Mouse (Mus musculus): ENCODE measurements at regions not wholly inside any gene's neighbourhood (a gene's known extent, or its start where the extent isn't known, plus 50 kb on each side); places are given as distances from the start of the nearest gene placed in this dataset.

DNA sequence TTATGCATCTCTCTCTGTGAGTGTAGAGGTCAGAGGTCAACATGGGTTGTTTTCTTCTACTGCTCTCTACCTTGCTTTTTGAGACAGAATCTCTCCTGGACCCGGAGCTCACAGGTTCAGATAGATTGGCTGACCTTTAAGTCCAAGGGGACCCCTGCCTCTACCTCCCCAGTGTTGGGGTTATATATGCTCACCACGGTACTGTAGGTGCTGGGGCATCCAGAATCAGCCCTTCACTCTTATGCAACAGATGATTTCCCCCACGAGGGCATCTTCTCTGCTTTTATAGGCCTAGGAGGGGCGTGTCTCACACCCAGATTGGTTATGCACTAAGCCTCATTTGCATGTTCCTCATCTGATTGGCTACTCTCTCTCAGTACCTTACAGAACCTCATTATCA is 282.5 kb upstream of the Zfp64 start:
- DNase-seq (ENCODE audit: low spot score in 2 of 2), result no peak

DNA sequence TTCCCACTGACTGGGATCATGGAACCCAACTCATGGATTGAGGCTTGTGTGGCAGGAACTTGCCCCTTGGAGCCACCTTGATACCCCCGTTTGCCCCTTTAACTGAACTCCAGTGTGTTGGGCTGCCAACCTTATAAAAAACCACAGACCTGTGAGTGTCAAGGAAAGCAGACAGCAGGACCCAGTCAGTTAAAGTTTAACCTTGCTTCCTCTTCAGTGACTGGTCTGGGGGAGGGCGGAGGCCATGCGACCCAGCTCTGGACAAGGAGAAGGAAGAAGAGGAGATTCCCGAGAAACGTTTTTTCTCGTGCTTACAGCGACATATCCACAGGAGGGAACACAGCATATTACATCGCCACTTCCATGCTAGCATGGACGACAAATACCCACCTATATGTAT is 281.9 kb upstream of the Zfp64 start:
- DNase-seq (ENCODE audit: low spot score in 2 of 2), result no peak

DNA sequence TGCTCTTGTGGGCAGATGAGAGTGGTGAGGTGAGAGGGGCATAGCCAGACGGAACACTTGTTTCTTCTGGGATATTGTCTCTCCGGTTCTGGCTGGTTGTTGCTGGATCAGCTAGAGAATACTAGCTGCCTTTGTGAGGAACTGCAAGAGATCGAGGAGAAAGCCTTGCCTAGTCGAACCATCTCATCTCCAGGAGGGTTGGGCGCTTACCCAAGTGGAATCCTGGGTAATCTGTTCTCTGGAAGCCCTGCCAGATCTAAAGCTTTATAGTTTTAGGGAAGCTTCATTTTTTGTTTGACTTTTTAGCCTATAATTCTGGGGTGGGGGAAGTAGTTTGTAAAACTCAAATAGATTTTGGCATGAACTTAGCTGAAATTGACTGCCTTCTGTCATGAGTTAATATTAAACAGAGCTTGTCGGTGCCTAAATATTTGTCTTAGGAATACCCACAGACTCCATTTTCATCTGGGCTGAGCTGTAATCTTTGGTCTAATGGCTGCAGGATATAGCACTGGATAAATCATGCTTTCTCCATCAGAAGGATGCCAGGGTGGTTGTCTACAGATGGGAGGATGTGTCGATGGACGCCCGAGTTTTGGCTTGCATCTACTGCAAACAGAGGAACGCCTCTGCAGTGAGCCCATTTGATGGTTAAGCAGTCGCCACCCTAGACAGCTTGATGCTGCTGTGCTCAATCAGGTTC is 279.1 kb upstream of the Zfp64 start:
- DNase-seq (ENCODE audit: low spot score in 2 of 2), result no peak

DNA sequence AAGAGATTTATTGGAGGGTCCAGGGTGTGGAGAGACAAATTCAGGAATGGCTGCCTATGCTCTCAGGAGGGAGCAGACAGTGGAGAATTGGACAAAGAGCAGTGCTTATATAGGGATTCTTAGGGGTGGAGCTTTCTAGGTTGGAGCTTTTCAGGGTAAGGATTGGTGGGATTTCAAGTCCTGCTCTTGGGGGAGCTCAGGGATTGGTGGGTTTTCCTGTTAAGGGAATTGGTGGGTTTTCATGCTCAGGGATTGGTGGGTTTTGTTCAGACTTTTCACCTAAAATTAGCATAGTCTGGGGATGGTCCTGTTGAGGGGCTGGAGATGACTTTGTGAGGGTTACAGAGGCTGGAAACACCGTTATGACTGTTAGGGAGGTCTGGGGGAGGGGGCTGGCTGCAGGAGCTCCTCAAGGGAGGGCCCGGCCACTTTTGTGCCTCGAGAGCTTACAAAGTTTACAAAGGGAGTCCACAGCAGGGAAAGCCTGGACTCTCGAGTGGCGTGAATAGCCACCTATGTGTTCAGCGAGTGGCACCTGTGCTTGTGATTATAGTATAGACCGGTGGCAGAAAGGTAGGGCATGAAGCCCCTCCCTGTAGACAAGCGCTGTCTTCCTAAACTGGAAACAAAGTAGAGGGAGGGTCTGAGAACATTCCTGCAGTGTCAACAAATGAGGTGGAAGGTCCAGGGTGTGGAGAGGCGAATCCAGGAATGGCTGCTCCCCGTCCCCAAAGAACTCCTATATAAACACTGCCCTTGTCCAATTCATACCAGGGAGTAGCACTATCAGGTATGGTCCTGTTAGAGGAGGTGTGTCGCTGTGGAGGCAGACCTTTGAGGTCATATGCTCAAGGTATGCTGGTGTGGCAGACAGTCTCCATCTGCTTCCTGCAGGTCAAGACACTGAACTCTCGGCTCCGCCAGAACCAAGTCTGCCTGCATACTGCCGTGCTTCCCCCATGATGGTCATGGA is 278.1 kb upstream of the Zfp64 start:
- DNase-seq (ENCODE audit: low spot score in 2 of 2), result no peak

DNA sequence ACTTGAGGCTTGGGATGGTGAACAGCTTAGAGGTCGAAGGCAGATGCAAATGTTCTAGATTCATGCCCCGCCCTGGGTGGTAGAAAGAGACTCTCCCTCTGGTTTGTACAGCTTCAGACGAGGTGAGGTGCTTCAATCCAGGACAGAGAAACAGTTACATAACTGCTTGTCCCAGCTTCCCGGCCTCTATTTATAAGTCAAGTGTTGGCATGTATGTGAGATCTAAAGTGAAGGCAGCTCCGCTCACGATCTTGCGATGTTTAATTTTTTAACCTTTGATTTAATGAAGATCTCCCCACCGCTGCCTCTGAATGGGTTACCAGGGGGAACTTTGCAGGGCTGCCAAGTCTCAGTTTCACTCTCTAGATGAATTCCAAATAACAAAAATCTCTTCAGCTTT is 266.9 kb upstream of the Zfp64 start:
- no peak for DNase-seq (ENCODE audit: low spot score in 2 of 2)

DNA sequence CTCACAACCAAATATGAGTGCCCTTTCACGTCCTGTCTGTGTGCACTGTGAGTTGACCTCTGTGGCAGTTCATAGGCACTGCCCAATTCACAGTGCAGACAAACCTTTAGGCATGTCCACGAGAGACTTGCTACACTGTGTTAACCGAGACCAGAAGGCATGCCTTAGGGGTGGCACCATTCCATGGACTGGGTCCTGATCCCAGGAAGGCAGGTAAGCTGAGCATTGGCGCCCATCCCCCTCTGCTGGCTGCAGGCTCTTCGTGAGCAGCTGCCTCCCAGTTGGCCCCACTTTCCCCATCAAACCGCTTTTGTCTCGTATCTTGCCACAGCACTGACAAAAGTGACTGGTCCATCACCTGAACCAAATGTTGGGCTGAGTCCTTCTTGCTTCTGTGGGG is 265.8 kb upstream of the Zfp64 start:
- DNase-seq (ENCODE audit: low spot score in 2 of 2), result no peak

DNA sequence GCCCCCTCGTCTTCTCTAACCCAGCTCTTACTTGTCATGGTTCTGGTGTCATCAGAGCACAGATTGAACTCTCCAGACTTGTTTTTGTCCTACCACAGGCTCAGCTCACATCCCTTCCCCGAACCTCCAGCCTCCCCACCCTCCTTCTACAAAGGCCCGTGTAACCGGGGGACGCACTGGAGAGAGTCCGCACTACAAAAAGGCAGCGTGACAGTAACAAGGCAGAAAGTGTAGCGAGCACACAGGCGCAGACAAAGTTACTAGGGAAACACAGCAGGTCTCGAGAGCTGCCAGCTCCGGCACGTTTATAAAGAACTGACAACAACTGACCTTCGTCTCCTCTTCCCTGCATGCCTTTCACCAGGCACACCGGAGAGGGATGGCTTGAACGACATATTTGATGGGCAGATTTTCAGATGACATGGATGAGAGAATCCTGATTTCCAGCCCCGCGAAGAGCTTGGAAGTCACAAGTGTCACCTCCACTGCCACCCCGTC is 260.2 kb upstream of the Zfp64 start:
- DNase-seq (ENCODE audit: low spot score in 2 of 2), result no peak

DNA sequence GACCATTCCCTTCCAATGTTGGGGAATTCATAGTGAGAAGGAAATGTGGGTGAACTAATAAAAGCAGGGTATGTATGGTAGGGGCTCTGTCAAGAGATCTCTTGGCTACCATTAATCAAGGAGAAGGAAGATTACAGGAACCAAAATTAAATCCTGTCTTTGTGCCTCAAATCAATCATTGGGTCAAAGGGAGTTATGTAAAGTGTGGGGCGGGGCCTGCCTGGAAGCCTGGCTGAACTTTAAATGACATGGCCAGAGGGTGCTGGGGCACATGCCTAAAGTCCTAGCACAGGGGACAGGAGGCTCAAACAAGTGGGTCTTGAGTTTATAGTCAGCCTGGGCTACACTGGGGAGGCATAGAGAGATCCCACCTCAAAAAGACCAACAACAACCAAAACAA is 259.0 kb upstream of the Zfp64 start:
- DNase-seq (ENCODE audit: low spot score in 2 of 2), result no peak

DNA sequence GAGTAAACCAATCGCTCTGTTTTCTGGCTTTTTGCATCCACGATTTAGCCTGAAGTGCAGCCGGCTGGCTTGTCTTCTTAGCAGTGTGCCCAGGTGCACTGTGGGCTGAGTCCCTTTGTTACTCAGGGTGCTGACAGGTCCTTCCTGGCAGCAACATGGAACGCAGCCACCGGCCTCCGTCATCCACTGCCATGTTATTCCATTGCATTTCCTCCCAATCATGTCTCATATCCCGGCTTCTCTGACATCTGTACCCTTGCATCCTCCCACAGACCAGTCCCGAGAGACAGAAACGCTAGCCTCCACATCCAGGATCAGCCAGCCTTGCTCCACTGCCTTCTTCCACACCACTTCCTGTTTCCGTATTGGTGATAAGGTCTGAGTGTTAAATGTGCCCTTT is 257.9 kb upstream of the Zfp64 start:
- DNase-seq (ENCODE audit: low spot score in 2 of 2), result no peak

DNA sequence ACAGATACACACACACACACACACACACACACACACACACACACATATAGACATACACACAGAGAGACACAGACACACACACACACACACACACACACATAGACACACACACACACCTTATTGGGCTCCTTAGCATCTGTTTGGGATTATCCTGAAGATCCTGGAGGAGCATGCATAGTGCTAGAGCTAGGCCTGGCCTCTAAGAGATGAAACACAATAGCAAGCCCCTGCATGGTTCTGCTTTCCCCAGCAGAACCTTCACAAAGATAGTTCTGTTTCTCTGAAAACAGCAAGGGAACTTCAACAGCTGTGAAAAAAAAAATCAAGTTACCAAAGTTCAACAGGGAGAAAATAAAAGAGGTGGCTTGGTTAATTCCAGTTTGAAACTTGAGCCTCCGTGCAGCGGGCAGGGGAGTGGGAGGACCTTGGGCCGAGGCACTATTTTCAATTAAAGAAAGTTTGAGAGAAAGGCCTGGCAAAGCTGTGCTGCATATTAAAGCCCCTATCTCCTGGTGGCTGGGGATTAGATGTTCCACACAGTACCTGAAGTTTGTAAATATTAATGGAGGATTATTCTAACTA is 257.4 kb upstream of the Zfp64 start:
- DNase-seq (ENCODE audit: low spot score in 2 of 2), result no peak

DNA sequence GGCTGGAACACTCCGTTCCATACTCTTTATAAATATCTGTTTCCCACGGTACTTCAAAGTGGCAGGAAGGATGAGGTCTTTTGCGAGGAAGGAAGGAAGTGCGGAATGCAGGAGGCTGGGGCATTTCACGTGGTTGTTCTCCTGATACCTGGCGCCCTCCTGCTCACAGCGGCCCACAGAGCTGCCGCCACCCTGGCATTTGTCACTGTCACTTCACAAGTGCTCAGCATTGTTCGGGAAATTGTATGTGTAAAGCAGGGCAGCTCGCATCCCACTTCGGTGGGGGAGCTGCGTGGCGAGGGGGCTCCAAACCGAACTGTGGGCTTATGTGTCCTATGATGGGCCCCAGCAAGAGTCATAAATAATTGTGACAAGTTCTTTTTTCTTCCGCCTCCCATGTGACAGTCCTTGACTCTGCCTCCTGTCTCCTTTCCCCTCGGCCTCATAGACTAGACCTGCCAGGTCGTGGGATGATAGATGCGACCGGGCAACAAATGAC is 248.9 kb upstream of the Zfp64 start:
- no peak for DNase-seq (ENCODE audit: low spot score in 2 of 2)

DNA sequence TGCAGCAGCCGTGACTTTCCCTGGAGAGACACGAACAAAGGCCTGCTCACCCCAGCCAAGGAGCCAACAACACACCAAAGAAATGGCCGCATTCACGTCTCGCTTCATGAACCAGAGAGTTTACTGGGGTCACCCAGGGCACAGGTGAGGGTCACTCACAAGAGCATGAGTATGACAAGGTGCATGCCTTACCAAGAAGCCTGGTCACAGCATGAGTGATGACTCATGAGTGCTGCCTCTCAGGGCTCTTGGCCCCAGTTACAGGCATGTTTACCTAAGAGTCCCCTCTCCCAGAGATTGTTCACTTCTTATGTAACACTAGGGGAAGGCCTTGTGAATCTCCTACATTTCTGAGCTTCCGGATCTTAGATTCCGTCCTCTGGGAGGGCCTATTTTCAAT is 236.6 kb upstream of the Zfp64 start:
- DNase-seq (ENCODE audit: low spot score in 2 of 2), result no peak

DNA sequence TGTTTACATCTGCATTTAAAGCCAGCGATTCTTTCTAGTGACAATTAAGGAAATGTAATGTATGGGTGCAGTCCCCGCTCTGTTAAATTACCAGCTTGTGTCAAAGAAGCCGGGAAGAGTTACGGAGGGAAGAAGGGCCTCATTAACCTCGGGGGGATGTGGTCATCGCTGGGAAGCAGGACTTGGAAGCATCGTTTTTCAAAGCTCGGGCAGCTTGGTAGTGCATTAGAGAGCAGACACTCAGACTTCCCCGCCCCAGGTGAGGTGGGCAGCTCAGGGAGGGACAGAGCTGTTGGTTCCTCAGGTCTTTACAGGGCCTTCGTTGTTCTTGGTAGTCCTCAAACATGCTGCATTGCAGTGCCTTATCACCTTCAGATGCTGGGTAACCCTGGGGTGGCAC is 236.1 kb upstream of the Zfp64 start:
- DNase-seq (ENCODE audit: low spot score in 2 of 2), result no peak

DNA sequence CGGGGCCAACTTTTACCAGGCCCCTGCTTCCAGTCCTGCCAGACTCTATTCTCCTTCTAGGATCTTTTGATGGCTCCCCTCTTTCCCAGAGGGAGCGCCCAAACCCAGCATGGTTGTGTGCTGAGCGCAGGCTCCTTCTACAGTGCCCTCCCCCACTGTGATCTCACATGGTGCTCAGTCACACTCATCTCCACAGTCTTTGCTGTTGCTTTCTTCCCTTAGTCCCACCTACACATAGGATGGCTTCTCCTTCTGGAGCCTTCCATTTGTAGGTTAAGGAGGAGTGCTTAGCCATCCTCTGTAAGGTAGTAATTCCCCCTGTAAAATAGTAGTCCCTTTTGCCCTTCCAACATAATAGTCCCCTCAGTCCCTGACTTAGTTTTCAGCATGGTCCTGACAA is 222.2 kb upstream of the Zfp64 start:
- no peak for DNase-seq (ENCODE audit: low spot score in 2 of 2)

DNA sequence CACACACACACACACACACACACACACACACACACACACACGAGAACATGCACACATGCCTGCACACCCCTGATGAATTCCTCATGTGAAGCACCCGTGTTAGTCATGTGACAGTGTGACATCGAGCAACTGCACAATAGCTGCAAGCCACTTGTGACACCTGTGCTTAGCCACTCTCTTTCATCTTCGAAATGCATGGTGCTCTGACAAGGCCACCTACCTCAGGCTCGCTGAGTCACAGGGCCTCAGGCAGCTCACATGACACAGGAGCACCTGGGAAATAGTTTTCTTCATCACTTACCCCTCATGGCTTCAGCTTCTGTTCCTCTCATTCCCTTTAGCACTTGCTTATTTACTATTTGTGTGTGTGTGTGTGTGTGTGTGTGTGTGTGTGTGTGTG is 213.4 kb upstream of the Zfp64 start:
- no peak for DNase-seq (ENCODE audit: low spot score in 2 of 2)

DNA sequence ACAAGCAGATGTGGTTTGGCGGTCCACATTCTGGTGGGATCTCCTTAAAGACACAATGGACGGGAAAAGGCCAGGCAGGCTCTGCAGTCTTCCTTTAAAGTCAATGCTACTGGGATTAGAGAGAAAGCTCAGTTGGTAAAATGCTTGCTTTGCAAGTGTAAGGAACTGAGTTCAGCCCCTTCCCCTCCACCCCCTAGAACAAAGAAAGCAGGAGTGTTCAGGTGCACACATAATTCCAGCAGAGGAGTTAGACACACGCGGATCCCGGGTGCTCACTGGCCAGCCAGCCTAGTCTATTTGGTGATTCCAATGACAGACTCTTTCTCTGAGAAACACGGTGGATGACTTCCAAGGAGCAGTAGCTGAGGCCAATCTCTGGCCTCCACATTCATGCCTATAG is 213.0 kb upstream of the Zfp64 start:
- DNase-seq (ENCODE audit: low spot score in 2 of 2), result no peak

DNA sequence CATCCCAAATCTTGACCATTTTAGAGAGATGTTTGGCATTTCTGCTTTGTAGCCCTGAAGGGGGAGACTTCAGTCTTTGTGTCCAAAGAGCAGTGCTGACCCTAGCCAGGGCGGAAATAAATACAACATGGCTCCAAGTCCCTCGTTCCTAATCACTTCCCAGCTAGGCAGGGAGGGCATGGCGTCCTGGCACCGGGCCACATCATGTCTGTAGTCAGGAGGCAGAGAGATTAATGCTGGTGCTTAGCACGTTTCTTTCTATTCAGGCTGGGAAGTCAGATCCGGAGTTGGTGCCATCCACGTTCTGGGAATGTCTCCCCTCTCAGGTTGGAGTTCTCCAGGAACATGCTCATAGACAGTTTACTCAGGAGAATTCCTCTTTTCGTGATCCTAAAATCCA is 206.3 kb upstream of the Zfp64 start:
- no peak for DNase-seq (ENCODE audit: low spot score in 2 of 2)

DNA sequence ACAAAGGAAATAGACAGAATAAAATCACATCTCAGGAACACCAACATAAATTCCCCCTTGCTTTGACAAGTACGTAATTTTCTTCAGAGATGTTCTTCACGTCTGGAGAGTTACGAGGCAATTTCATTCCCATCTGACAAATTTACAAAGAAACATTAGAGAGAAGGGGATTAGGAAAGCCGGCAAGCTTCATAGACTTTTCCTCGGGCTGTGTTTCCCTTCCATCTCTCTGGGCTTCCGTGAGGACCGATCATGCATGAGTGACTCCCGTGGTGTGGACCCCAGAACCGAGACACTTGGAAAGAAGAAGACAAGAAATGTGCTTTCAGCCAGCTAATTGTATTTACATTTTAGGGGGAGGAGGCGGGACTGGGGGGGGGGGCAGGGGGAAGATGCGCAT is 203.4 kb upstream of the Zfp64 start:
- no peak for DNase-seq (ENCODE audit: low spot score in 2 of 2)

DNA sequence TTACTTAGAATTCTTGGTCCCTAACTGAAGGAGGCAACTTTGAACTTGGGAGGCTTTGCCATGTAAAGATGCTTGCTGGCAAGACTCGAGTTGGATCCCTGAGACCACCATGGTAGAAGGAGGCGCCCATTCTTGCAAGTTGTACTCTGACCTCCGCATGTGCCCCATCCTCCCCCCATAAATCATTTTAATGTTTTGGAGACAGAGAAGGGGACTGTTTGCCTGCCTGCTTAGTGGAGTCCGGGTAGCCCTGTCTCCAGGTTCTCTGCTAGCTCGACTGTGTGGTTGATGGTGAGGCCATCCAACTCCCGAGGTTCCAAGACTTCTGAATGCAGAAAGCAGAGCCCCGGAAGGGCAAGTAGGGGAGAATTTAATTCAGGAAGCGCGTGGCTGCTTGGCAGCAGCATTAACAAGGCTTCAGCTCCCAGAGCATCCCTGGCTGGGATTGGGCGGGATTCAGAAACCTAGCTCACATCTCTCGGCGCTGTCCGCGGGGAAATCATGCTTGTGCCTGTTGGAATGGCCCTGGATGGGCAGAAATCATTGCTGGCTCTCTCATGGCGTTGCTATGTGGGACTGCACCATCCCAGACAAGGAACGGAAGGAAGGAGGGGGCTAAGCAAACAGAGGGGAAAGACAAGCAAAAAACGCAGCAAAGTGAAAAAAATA is 202.8 kb upstream of the Zfp64 start:
- DNase-seq (ENCODE audit: low spot score in 2 of 2), result no peak

DNA sequence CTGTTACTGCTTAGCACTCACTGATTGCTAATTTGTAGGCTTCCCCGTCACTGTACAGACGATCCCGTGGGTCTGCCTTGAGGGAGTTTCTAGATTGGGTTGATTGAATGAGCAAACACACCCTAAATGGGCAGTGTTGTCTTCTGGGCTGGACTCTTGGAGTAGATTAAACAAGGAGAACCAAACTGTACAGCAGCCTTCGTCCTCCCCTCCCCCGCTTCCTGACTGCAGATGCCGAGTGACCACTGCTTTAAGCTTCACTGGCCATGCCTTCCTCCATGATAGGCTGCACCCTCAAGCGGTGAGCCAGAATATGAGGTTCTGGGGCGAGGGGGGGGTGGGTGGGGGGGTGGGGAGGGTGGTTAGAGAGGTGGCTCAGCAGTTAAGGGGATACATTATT is 201.5 kb upstream of the Zfp64 start:
- no peak for DNase-seq (ENCODE audit: low spot score in 2 of 2)

DNA sequence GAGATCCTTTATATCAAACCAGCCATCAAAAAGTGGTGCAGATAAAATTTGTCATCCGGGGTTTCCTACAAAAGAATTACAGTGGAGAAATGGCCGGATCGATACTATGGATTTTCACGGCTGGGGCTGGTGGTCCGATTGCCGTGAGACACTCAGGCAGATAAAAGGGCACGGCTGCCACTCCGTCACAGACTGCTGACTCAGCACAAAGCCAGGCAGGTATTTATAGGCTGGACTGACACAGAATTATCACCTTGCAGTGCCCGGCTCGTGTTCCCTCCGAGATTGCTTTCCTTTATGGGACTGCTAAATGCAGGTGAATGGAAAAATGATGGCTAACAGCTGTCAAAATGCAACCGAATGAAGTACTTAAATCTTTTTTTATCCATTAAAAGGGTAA is 199.5 kb upstream of the Zfp64 start:
- DNase-seq (ENCODE audit: low spot score in 2 of 2), result no peak

DNA sequence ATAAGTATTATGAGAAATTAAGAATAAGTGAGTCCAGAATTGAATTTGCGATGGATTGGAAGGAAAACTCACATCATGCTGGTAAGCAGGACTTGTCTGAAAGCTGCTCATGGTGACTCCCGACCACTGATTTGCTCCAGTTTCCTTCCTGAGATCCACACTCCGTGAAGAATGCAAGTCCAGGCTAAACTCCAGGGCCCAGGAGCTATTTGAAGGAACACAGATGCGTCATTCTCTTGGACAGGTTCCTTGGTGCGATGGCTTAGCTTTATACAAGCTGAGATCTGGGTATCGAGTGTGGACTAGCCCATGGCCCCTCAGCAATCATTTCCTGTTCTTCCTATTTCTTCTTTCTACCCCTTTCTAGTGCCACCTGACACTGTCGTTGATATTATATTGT is 192.3 kb upstream of the Zfp64 start:
- DNase-seq (ENCODE audit: low spot score in 2 of 2), result no peak
